Mouse (Mus musculus): ENCODE data around the gene Dhcr7.

GRCm38 (mm10) chr7:143840121-143840520, 17.2 kb downstream of the Dhcr7 start:
- TF ChIP-seq CTCF (conservative IDR thresholded peaks at IDR 0.05; ENCODE audit: low read length) (no peak), NANOG (IDR thresholded peaks at IDR 0.05; ENCODE audit: borderline replicate concordance, low read length) (no peak)
